Mouse (Mus musculus) CD4-positive naive resting alpha-beta T cell, adult 57 days (primary cell): ENCODE data around the gene Wdsub1. TPM values are rescaled to one million over a fixed set of nuclear protein-coding genes. Genes with fewer than 3 reads are reported as not detected.

Experiments used
- total RNA-seq: library from RNA; stranded (reverse); gene quantifications from one replicate; pipeline ENCODE4 v1.2.4, GENCODE M21; 2023

Wdsub1 gene
- 10.1 TPM for total RNA-seq

DNA sequence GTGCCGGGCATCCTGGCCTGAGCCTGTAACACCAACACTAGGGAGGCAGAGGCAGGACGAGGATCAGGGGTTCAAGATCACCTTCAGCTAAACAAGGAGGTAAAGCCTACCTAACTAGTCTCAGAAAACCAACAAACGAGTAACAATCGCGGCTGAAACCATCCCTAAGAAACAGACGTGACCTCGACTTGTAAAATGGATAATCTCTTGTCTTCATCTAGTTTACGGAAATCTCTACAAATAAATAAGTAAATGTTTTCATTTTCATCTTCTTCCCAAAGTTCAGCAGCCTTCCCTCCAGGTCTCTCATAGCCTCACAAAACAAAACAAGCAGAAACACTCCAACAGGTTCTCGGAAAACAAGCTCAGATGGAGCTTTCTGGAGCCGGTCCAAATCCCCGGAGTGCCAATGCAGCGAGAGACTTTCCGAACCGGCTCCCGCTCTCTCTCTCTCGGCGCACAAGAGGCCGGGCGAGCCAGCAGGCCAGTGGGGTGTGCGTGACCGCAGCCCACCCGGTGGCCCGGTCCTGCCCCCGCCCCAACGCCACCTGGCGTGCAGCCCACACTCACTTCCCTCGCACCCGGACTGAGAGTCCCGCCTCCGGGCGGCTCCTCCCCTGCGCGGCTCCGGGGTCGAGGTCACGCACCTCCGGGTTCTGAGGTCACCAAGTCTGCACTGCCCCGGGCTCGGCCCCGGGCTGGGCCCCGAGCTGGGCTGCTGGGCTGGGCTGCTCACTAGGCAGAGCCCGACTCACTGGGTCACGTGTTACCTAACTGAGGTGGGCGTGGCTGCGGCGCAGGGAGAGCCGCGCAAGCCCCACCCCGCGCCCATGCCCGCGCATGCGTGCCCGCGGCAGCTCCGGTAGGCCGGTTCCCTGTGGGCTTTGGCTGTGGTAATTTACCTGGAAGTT, at the start of gene Wdsub1:
Gene Wdsub1 (minus strand): TSS at position 761 of the 911 bp plus-strand sequence.

